ENCODE assay signal across 10 mouse cellular contexts in the genomic region with DNA sequence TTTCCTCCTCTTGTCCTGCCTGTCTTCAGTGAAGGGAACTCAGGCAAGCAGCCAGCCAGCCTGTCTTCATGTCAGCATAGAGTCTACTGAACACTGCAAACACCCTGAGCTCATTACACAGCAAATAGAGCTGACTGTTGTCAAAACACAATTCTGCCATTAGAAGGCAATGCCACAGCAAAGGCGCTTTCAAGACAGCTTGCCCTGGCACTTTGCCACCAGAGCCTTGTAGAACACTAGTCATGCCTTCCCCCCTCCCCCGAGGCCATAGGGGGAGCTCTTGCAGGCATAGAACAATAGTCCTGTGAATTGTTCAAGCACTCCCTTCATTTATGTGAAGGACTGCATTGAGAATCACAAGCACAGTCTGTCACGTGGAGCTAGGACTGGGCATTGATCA.
DNase-seq lines count a peak whose midpoint lies in the region; ATAC-seq lines count a peak whose summit lies in the region.
"Had no signal": no experiment of that assay in that cellular context is flagged by ENCODE, and none has a peak within 500 bp of the region (broad histone marks: within the 10 kb centered on the region; RNA-seq: fewer than 3 reads in every experiment).

No protein-coding gene starts in this region.

- no peaks in the 10 kb centered on the region for H3K27me3 ChIP-seq in forebrain, embryonic 16.5 days (replicated peaks; ENCODE audit: control insufficient read depth, insufficient read depth, low read length)

- DNase-seq in kidney, adult 11 months = peak; percentile 14
- DNase-seq in kidney, adult 18-20 months = no peak
- peak; percentile 21 for DNase-seq in right cerebral cortex, adult 18-20 months
- DNase-seq in right cerebral cortex, postnatal 25 days = no peak
- DNase-seq in right cerebral cortex, postnatal 4 days = peak; percentile 14
- no peak for DNase-seq in yolk sac, embryonic 10.5 days (ENCODE audit: low spot score)
- DNase-seq in gastrocnemius, adult 18-20 months (ENCODE audit: low spot score) = no peak
- DNase-seq: gastrocnemius, postnatal 25 days; heart, postnatal 14 days had no signal

- no peak overlapping the region for H3K4me3 ChIP-seq in forebrain, embryonic 16.5 days (replicated peaks; ENCODE audit: low read length)

- no peaks in the 10 kb centered on the region for H3K4me1 ChIP-seq in forebrain, embryonic 16.5 days (replicated peaks; ENCODE audit: control insufficient read depth, insufficient read depth, low read length)

- H3K9ac ChIP-seq in forebrain, embryonic 16.5 days (replicated peaks; ENCODE audit: low read depth, low read length) = no peak overlapping the region

- H3K9me3 ChIP-seq in forebrain, embryonic 16.5 days (ENCODE audit: control insufficient read depth, low read length) = no peaks in the 10 kb centered on the region

- H3K36me3 ChIP-seq in forebrain, embryonic 16.5 days (ENCODE audit: control insufficient read depth, insufficient read depth) = no peaks in the 10 kb centered on the region

- 19% methylated on average over 3 of the region's 3 CpGs for WGBS in forebrain, embryonic 16.5 days

- no peak overlapping the region for H3K4me2 ChIP-seq in forebrain, embryonic 16.5 days (ENCODE audit: low read length)

- no peak overlapping the region for H3K27ac ChIP-seq in forebrain, embryonic 16.5 days (ENCODE audit: low read length)

- ATAC-seq in forebrain, embryonic 16.5 days = peak; percentile 96

Comparison
In these comparisons a context has a peak if more than half of its experiments do, and no peak if none do; other contexts are left out.
1. DNase-seq: peak in kidney, adult 11 months (single experiment), right cerebral cortex, adult 18-20 months (single experiment) and right cerebral cortex, postnatal 4 days (single experiment); none in kidney, adult 18-20 months (single experiment), right cerebral cortex, postnatal 25 days (single experiment), yolk sac, embryonic 10.5 days (single experiment) and gastrocnemius, adult 18-20 months (single experiment).